Mouse (Mus musculus) CH12.LX (cell line): Measurements from ENCODE around the gene Tln2. TPM values are rescaled to one million over a fixed set of nuclear protein-coding genes. Genes with fewer than 3 reads are reported as not detected.

Source experiments
- DNase-seq: peaks from one replicate; pipeline ENCODE4 v3.0.0-alpha.2; 2013; ENCODE audit errors: extremely low read depth
- H3K27ac ChIP-seq: 2 replicates; pipeline ENCODE4 v1.5.1; 2012; ENCODE audit warnings: low read depth, mild to moderate bottlenecking, control low read depth, moderate library complexity; ENCODE audit not compliant: insufficient read depth
- H3K27me3 ChIP-seq: replicated peaks from 2 replicates; pipeline ENCODE3; 2012; ENCODE audit warnings: inconsistent platforms
- H3K36me3 ChIP-seq, 2 experiments: replicated peaks in 1 of 2; 2 replicates each; pipeline versions ENCODE3 to v1.6.1; 2012; ENCODE audit warnings: inconsistent platforms in 1 of 2, low read length in 1 of 2, mild to moderate bottlenecking in 1 of 2, mixed read lengths in 1 of 2, moderate library complexity in 1 of 2; ENCODE audit not compliant: control insufficient read depth in 1 of 2, insufficient read depth in 1 of 2
- H3K4me1 ChIP-seq, 2 experiments: 2 replicates each; pipeline ENCODE4 v1.6.1; 2012; ENCODE audit warnings: inconsistent platforms in 1 of 2, moderate library complexity in 1 of 2; ENCODE audit not compliant: insufficient read depth in 2 of 2, control insufficient read depth in 1 of 2
- H3K4me2 ChIP-seq: 2 replicates; pipeline ENCODE4 v1.6.1; 2012; ENCODE audit warnings: low read depth, mild to moderate bottlenecking, control low read depth; ENCODE audit not compliant: poor library complexity, insufficient read depth, severe bottlenecking
- H3K4me3 ChIP-seq, 3 experiments: fragments of 150-350 bp in 1 of 3; sonication (generic) in 1 of 3; replicated peaks in 1 of 3; 2 replicates each; pipeline versions ENCODE3 to v1.5.1; 2011 to 2012; ENCODE audit warnings: low read depth in 2 of 3, low read length in 2 of 3, mild to moderate bottlenecking in 2 of 3, moderate library complexity in 2 of 3, control low read depth in 1 of 3, improper control_type of control experiment in 1 of 3, inconsistent platforms in 1 of 3, mixed read lengths in 1 of 3; ENCODE audit not compliant: poor library complexity in 1 of 3
- H3K79me2 ChIP-seq: replicated peaks from 2 replicates; pipeline ENCODE4 v1.6.1; 2012; ENCODE audit warnings: mild to moderate bottlenecking, moderate library complexity; ENCODE audit not compliant: control insufficient read depth, poor library complexity, insufficient read depth, severe bottlenecking; ENCODE audit errors: extremely low read depth
- H3K9ac ChIP-seq: 2 replicates; pipeline ENCODE4 v1.6.1; 2012; ENCODE audit warnings: low read depth, mild to moderate bottlenecking, control low read depth, moderate library complexity; ENCODE audit not compliant: insufficient read depth
- H3K9me3 ChIP-seq: replicated peaks from 2 replicates; pipeline ENCODE3; 2012; ENCODE audit warnings: low read length, inconsistent platforms, mixed read lengths
- BHLHE40 ChIP-seq: IDR thresholded peaks from 2 replicates; pipeline ENCODE4 v1.6.1; 2011; ENCODE audit warnings: mild to moderate bottlenecking, low read depth, low read length, improper control_type of control experiment
- CHD1 ChIP-seq: IDR thresholded peaks from 2 replicates; pipeline ENCODE4 v1.6.1; 2012; ENCODE audit warnings: low read depth, low read length, improper control_type of control experiment, inconsistent platforms
- CTCF ChIP-seq, 2 experiments: IDR thresholded peaks in 1 of 2; conservative IDR thresholded peaks in 1 of 2; 2 replicates each; pipeline ENCODE4 v1.5.1; 2011 to 2012; ENCODE audit warnings: low read depth in 2 of 2, low read length in 2 of 2, improper control_type of control experiment in 1 of 2, inconsistent platforms in 1 of 2, mild to moderate bottlenecking in 1 of 2, moderate library complexity in 1 of 2
- E2F4 ChIP-seq: IDR thresholded peaks from 2 replicates; pipeline ENCODE4 v1.6.1; 2011; ENCODE audit warnings: low read depth, low read length, improper control_type of control experiment; ENCODE audit not compliant: insufficient replicate concordance
- ELF1 ChIP-seq: IDR thresholded peaks from 2 replicates; pipeline ENCODE4 v1.6.1; 2014; ENCODE audit warnings: low read depth, mild to moderate bottlenecking, inconsistent platforms, low read length, improper control_type of control experiment
- EP300 ChIP-seq: IDR thresholded peaks from 2 replicates; pipeline ENCODE4 v1.6.1; 2011; ENCODE audit warnings: low read length, improper control_type of control experiment
- ETS1 ChIP-seq: conservative IDR thresholded peaks from 2 replicates; pipeline ENCODE4 v1.6.1; 2012; ENCODE audit warnings: low read depth, mild to moderate bottlenecking, inconsistent platforms, low read length, improper control_type of control experiment, moderate library complexity
- HCFC1 ChIP-seq: IDR thresholded peaks from 2 replicates; pipeline ENCODE4 v1.6.1; 2012; ENCODE audit warnings: low read depth, mild to moderate bottlenecking, inconsistent platforms, low read length, improper control_type of control experiment
- KAT2A ChIP-seq: IDR thresholded peaks from 2 replicates; pipeline ENCODE4 v1.6.1; 2012; ENCODE audit warnings: low read length, improper control_type of control experiment, inconsistent platforms; ENCODE audit not compliant: insufficient replicate concordance
- MAFK ChIP-seq: IDR thresholded peaks from 2 replicates; pipeline ENCODE4 v1.6.1; 2011; ENCODE audit warnings: low read length, improper control_type of control experiment; ENCODE audit not compliant: insufficient replicate concordance
- MAX ChIP-seq: IDR thresholded peaks from 2 replicates; pipeline ENCODE4 v1.6.1; 2011; ENCODE audit warnings: low read length, improper control_type of control experiment
- MEF2A ChIP-seq: IDR thresholded peaks from 2 replicates; pipeline ENCODE4 v1.6.1; 2014; ENCODE audit warnings: low read depth, mild to moderate bottlenecking, inconsistent platforms, low read length, improper control_type of control experiment, borderline replicate concordance
- MXI1 ChIP-seq: IDR thresholded peaks from 2 replicates; pipeline ENCODE4 v1.6.1; 2011; ENCODE audit warnings: mild to moderate bottlenecking, low read depth, low read length, improper control_type of control experiment
- MYC ChIP-seq: IDR thresholded peaks from 2 replicates; pipeline ENCODE4 v1.6.1; 2011; ENCODE audit warnings: low read depth, mild to moderate bottlenecking, improper control_type of control experiment, low read length
- NELFE ChIP-seq: IDR thresholded peaks from 2 replicates; pipeline ENCODE4 v1.6.1; 2011; ENCODE audit warnings: low read depth, low read length, improper control_type of control experiment
- NRF1 ChIP-seq: IDR thresholded peaks from 2 replicates; pipeline ENCODE4 v1.6.1; 2014; ENCODE audit warnings: low read depth, mild to moderate bottlenecking, inconsistent platforms, low read length, improper control_type of control experiment, moderate library complexity
- POLR2AphosphoS2 ChIP-seq: IDR thresholded peaks from 2 replicates; pipeline ENCODE4 v1.6.1; 2011; ENCODE audit warnings: low read depth, low read length, improper control_type of control experiment
- RCOR1 ChIP-seq: conservative IDR thresholded peaks from 2 replicates; pipeline ENCODE4 v1.6.1; 2012; ENCODE audit warnings: low read depth, mild to moderate bottlenecking, inconsistent platforms, low read length, improper control_type of control experiment
- SIN3A ChIP-seq: IDR thresholded peaks from 2 replicates; pipeline ENCODE4 v1.6.1; 2012; ENCODE audit warnings: low read length, improper control_type of control experiment, inconsistent platforms
- TBP ChIP-seq: conservative IDR thresholded peaks from 2 replicates; pipeline ENCODE4 v1.6.1; 2011; ENCODE audit warnings: low read depth, low read length, improper control_type of control experiment
- UBTF ChIP-seq: IDR thresholded peaks from 2 replicates; pipeline ENCODE4 v1.6.1; 2012; ENCODE audit warnings: low read depth, mild to moderate bottlenecking, inconsistent platforms, low read length, improper control_type of control experiment, moderate library complexity
- USF1 ChIP-seq: IDR thresholded peaks from 2 replicates; pipeline ENCODE4 v1.6.1; 2014; ENCODE audit warnings: low read depth, mild to moderate bottlenecking, inconsistent platforms, low read length, improper control_type of control experiment
- ZC3H11A ChIP-seq: IDR thresholded peaks from 2 replicates; pipeline ENCODE4 v1.6.1; 2012; ENCODE audit warnings: low read depth, mild to moderate bottlenecking, inconsistent platforms, low read length, improper control_type of control experiment
- ZKSCAN1 ChIP-seq: IDR thresholded peaks from 2 replicates; pipeline ENCODE4 v1.6.1; 2012; ENCODE audit warnings: low read depth, inconsistent platforms, low read length, improper control_type of control experiment, borderline replicate concordance
- dilution Hi-C: fragments of 300-500 bp; cut with MboI; formaldehyde crosslinking; loops from 2 replicates; pipeline ENCODE4 v1.14.3; 2020; ENCODE audit warnings: low sequenced_read_pairs; ENCODE audit not compliant: extremely low pct_unique_long_range_greater_than_20kb, extremely low pct_ligation_motif_present
- in situ Hi-C: fragments of 300-500 bp; cut with MboI; formaldehyde crosslinking; loops from 3 replicates; pipeline ENCODE4 v1.14.3; 2019; ENCODE audit warnings: low sequenced_read_pairs, low pct_ligation_motif_present, low pct_unique_long_range_greater_than_20kb, mixed read lengths
- polyA plus RNA-seq: library from polyadenylated mRNA; unstranded; fragments of >175 nt; gene quantifications from 2 replicates; pipeline ENCODE4 v1.2.1, GENCODE M21; 2012; ENCODE audit warnings: low read depth; ENCODE audit not compliant: insufficient read length
- total RNA-seq, 2 experiments: library from RNA; depleted of rRNA; stranded (reverse); fragments of 300-350 nt in 1 of 2; fragments of >200 nt in 1 of 2; gene quantifications; 2 replicates each; pipeline ENCODE4 v1.2.3; 2012 to 2014

Tln2 gene
- total and polyA plus RNA-seq, 3 experiments: 2.6 to 4.4 (median 4.4) TPM

DNA sequence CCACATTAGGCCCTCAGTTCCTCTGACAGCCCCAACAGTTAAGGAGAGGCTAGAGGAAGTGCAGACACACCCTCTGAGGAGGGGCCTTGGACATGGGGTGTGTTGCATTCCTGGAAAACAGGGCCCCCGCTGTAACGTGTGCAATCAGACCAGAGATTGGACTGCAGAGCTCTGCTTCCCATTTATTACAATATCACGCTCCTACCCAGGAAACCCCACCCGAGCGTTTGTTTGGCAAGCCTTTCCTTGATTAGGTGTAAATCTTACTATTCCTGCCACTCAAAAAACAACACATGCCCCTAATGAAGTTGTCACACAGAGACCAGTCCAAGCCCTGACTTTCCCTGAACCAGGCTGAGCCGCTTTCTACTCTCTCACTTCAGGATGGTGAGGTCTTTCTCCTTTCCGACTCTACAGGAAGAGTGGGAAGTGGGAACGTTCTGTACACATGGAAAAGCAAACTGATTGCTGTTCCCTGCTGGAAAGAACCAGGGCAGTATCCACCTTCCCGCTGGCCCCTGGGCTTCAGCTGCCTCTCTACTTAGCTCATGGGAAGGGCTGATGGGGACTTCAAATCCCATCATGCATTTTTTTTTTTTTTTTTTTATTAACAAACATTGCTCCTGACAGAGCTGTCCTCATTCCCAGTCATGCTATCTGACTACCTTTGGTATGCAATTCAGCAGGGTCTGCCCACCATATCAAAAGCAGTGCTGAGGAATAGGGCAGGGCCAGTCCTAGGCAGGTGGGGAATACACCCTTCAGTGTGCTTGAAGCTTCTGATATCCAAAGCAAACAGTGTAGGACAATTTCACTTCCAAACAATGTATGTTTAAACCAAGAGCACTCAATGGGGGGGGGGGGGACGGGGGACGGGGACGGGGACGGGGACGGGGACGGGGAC, 74.1 kb downstream of the Tln2 start:
- Histone ChIP-seq H3K9ac (no peak overlapping the region), H3K4me3 (no peak overlapping the region), H3K4me1 (peaks cover 0 to 5% of the 10 kb centered on the region in 2 experiments; a peak in 1 of 4 replicates), H3K79me2 (no peaks in the 10 kb centered on the region), H3K9me3 (no peaks in the 10 kb centered on the region), H3K27ac (no peak overlapping the region), H3K4me2 (no peak overlapping the region), H3K36me3 (no peaks in the 10 kb centered on the region), H3K27me3 (no peaks in the 10 kb centered on the region)
- TF ChIP-seq MYC (no peak), EP300 (no peak), ELF1 (no peak), MAX (no peak), CTCF (conservative IDR thresholded peaks at IDR 0.05 in 1 of 2, IDR thresholded peaks at IDR 0.05 in 1 of 2; ENCODE audit: low read depth in 2 of 2, low read length in 2 of 2) (no peak), UBTF (no peak), TBP (no peak), E2F4 (no peak), CHD1 (no peak), BHLHE40 (no peak), ETS1 (no peak), ZC3H11A (no peak), SIN3A (no peak), POLR2AphosphoS2 (no peak), RCOR1 (no peak), ZKSCAN1 (no peak), KAT2A (no peak), NELFE (no peak)
- DNase-seq: no peak
- in situ Hi-C loops: no loop called here
- dilution Hi-C loops: no loop called here

DNA sequence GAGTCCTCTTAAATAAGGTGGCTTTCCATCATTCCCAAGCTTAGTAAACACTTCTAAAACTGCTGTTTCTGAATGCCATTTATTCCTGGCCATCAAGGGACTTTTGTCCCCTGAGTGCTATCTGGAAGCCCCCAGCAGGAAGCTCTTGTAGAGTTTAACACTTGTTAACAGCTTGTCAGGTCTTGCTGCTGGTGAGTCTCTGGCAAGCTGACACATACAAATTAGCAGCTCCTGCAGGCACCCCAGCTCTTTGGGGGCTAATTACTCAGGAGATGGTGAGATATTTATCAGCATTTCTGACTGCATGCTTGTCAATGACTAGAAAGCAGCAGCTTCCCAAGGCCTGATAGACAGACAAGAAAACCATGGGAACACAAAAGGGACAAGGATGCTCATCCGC, 77.2 kb downstream of the Tln2 start:
- Histone ChIP-seq H3K9me3 (no peaks in the 10 kb centered on the region), H3K36me3 (no peaks in the 10 kb centered on the region), H3K4me1 (peaks cover 0 to 5% of the 10 kb centered on the region in 2 experiments; a peak in 1 of 4 replicates), H3K4me3 (no peak overlapping the region), H3K27ac (no peak overlapping the region), H3K27me3 (no peaks in the 10 kb centered on the region), H3K9ac (no peak overlapping the region), H3K4me2 (no peak overlapping the region), H3K79me2 (no peaks in the 10 kb centered on the region)
- DNase-seq: no peak
- in situ Hi-C loops (no loop called here), dilution Hi-C loops (no loop called here)
- no peak for TF ChIP-seq TBP
- TF ChIP-seq USF1: no peak
- TF ChIP-seq HCFC1: no peak
- no peak for TF ChIP-seq NRF1
- no peak for TF ChIP-seq MEF2A
- no peak for TF ChIP-seq EP300
- no peak for TF ChIP-seq MAFK
- TF ChIP-seq RCOR1: no peak
- no peak for TF ChIP-seq KAT2A
- TF ChIP-seq CHD1: no peak
- TF ChIP-seq MXI1: no peak
